ENCODE assay signal across 29 mouse cellular contexts in genomic region chr7:28984452-28984851, GRCm38 (mm10).
"Had no signal": no experiment of that assay in that cellular context is flagged by ENCODE, and none has a peak within 500 bp of the region (broad histone marks: within the 10 kb centered on the region; RNA-seq: fewer than 3 reads in every experiment).

No protein-coding gene starts in this region.

- ATAC-seq: lung, postnatal 0 days; midbrain, embryonic 13.5 days; midbrain, embryonic 15.5 days; midbrain, embryonic 16.5 days had no signal

- DNase-seq: left cerebral cortex, postnatal 4 days; liver; liver, embryonic 13.5 days; lung, adult 18-20 months; lung, adult 2 months; lung, embryonic 14.5 days; lung, postnatal 10 days; lung, postnatal 14 days; lung, postnatal 36 days; lung, postnatal 4 days; midbrain, embryonic 14.5 days had no signal

- H3K27me3 ChIP-seq: limb, embryonic 12.5 days; limb, embryonic 13.5 days; limb, embryonic 15.5 days; liver, embryonic 13.5 days; liver, embryonic 15.5 days; lung, embryonic 15.5 days; megakaryocyte, embryonic 14.5 days; midbrain, embryonic 12.5 days; midbrain, embryonic 13.5 days; midbrain, embryonic 15.5 days; neural tube, embryonic 12.5 days had no signal

- H3K9me3 ChIP-seq: limb, embryonic 10.5 days; limb, embryonic 12.5 days; limb, embryonic 13.5 days; limb, embryonic 15.5 days; liver, embryonic 13.5 days; liver, embryonic 15.5 days; lung, embryonic 15.5 days; megakaryocyte, embryonic 14.5 days; midbrain, embryonic 10.5 days; midbrain, embryonic 12.5 days; midbrain, embryonic 13.5 days; midbrain, embryonic 15.5 days; neural tube, embryonic 12.5 days had no signal

- H3K27ac ChIP-seq: limb, embryonic 10.5 days; limb, embryonic 12.5 days; limb, embryonic 13.5 days; limb, embryonic 15.5 days; liver, embryonic 14.5 days; lung, embryonic 15.5 days; macrophage; midbrain, embryonic 10.5 days; midbrain, embryonic 12.5 days; midbrain, embryonic 13.5 days; midbrain, embryonic 15.5 days; neural tube, embryonic 12.5 days had no signal

- H3K9ac ChIP-seq: limb, embryonic 12.5 days; limb, embryonic 13.5 days; limb, embryonic 15.5 days; liver, embryonic 15.5 days; lung, embryonic 14.5 days; lung, embryonic 15.5 days; midbrain, embryonic 12.5 days; midbrain, embryonic 13.5 days; midbrain, embryonic 15.5 days; neural tube, embryonic 12.5 days had no signal

- H3K36me3 ChIP-seq: limb, embryonic 15.5 days; midbrain, embryonic 12.5 days; midbrain, embryonic 15.5 days had no signal

- H3K4me2 ChIP-seq: limb, embryonic 15.5 days; lung, embryonic 14.5 days; lung, embryonic 15.5 days; midbrain, embryonic 11.5 days; midbrain, embryonic 12.5 days; midbrain, embryonic 13.5 days; midbrain, embryonic 15.5 days; neural tube, embryonic 12.5 days had no signal

- H3K4me3 ChIP-seq: limb, embryonic 12.5 days; limb, embryonic 13.5 days; limb, embryonic 15.5 days; lung, embryonic 15.5 days; midbrain, embryonic 10.5 days; midbrain, embryonic 12.5 days; midbrain, embryonic 13.5 days; midbrain, embryonic 15.5 days; myocyte; neural tube, embryonic 12.5 days had no signal
